Mouse (Mus musculus) frontal cortex, postnatal 14 days (tissue): ENCODE measurements around the gene Tmem104.

Experiments used
- DNase-seq, 2 experiments: peaks; one replicate each; pipeline ENCODE4 v3.0.0; 2022; ENCODE audit warnings: low spot score in 2 of 2

Gene Tmem104

GRCm38 (mm10) chr11:115166776-115167175 is 20.5 kb upstream of the Tmem104 start:
- DNase-seq: no peak

- DNase-seq: no peak
Measured at GRCm38 (mm10) chr11:115167631-115168249, 19.5 kb upstream of the Tmem104 start.

- no peak for DNase-seq
Measured at GRCm38 (mm10) chr11:115169430-115169829, 17.9 kb upstream of the Tmem104 start.

GRCm38 (mm10) chr11:115171125-115171524 is 16.2 kb upstream of the Tmem104 start:
- DNase-seq: no peak

- DNase-seq: no peak
Measured at GRCm38 (mm10) chr11:115172825-115173287, 14.4 kb upstream of the Tmem104 start.

- no peak for DNase-seq
Measured at GRCm38 (mm10) chr11:115173549-115174339, 13.5 kb upstream of the Tmem104 start.

- no peak for DNase-seq
Measured at GRCm38 (mm10) chr11:115176399-115177190, 10.7 kb upstream of the Tmem104 start.

GRCm38 (mm10) chr11:115177559-115178195 is 9.6 kb upstream of the Tmem104 start:
- DNase-seq: no peak

GRCm38 (mm10) chr11:115178766-115179165 is 8.5 kb upstream of the Tmem104 start:
- DNase-seq: no peak

- no peak for DNase-seq
Measured at GRCm38 (mm10) chr11:115179191-115179590, 8.1 kb upstream of the Tmem104 start.

GRCm38 (mm10) chr11:115179881-115180280 is 7.4 kb upstream of the Tmem104 start:
- no peak for DNase-seq

- peak in 1 of 2 experiments; percentile 74 for DNase-seq
Measured at GRCm38 (mm10) chr11:115181913-115182638, 5.2 kb upstream of the Tmem104 start.

- no peak for DNase-seq
Measured at GRCm38 (mm10) chr11:115184973-115185372, 2.3 kb upstream of the Tmem104 start.

GRCm38 (mm10) chr11:115187693-115188092 is 406 bp downstream of the Tmem104 start, which contains the start of gene Nat9:
Gene Nat9 (minus strand): TSS chr11:115187859.
- DNase-seq: no peak

GRCm38 (mm10) chr11:115188539-115189231 is 1.4 kb downstream of the Tmem104 start:
- no peak for DNase-seq

- no peak for DNase-seq
Measured at GRCm38 (mm10) chr11:115189304-115189703, 2.0 kb downstream of the Tmem104 start.

- DNase-seq: no peak
Measured at GRCm38 (mm10) chr11:115192180-115192579, 4.9 kb downstream of the Tmem104 start.

GRCm38 (mm10) chr11:115194693-115195092 is 7.4 kb downstream of the Tmem104 start:
- no peak for DNase-seq

- DNase-seq: no peak
Measured at GRCm38 (mm10) chr11:115195933-115196332, 8.6 kb downstream of the Tmem104 start.

GRCm38 (mm10) chr11:115197558-115197957 is 10.3 kb downstream of the Tmem104 start:
- no peak for DNase-seq
